17 mouse cellular contexts compared by ENCODE assay signal in the genomic region with DNA sequence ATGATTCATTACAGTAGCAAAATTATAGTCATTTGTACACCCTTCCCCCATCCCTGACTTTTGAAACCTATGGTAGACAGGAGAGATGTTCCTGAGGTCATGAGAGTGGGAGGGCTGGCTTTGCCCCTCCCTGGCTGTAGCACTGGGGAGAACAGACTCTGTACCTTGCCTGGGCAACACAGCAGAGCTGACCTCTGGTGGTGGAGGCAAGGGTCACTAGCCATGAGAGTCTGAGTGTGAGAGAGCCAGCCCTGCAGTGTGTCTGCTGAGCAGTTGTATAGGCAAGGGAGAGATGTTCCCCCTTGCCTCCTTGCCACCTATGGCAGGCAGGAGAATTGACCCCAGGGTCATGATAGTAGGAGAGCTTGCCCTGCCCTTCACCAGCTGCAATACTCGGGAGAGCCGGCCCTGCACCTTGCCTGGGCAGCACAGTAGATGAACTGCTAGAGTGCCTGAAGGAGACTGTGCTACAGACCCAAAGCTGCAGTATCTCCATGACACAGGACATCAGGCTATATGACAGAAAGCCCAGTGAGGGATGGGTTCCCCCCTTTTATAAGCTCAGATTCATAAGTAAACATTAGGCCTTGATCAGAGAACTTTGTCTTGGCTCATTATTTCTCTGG. TPM values are rescaled to one million over a fixed set of nuclear protein-coding genes. Genes with fewer than 3 reads are reported as not detected.
DNase-seq lines count a peak whose midpoint lies in the region; ATAC-seq and TF ChIP-seq lines count a peak whose summit lies in the region.
"Had no signal": no experiment of that assay in that cellular context is flagged by ENCODE, and none has a peak within 500 bp of the region (broad histone marks: within the 10 kb centered on the region; RNA-seq: fewer than 3 reads in every experiment).

No protein-coding gene starts in this region.

- peak; percentile 27 for TF ChIP-seq CTCF in ES-Bruce4 (IDR thresholded peaks at IDR 0.05; ENCODE audit: low read depth, low read length)

- H3K27ac ChIP-seq in heart, embryonic 14.5 days (replicated peaks in 1 of 2; ENCODE audit: control insufficient read depth in 1 of 2, insufficient read depth in 1 of 2, low read depth in 2 of 2, low read length in 2 of 2): peak overlapping the region; percentile 2 to 62; a peak in 3 of 4 replicates
- H3K27ac ChIP-seq in ES-Bruce4 (ENCODE audit: insufficient read depth, low read length): no peak overlapping the region
- no peak overlapping the region for H3K27ac ChIP-seq in kidney, embryonic 15.5 days
- H3K27ac ChIP-seq in liver, embryonic 15.5 days (replicated peaks): no peak overlapping the region
- H3K27ac ChIP-seq: embryonic facial prominence, embryonic 13.5 days; forebrain, embryonic 15.5 days; left cerebral cortex, adult 2 months had no signal

- H3K36me3 ChIP-seq in heart, embryonic 14.5 days (ENCODE audit: control insufficient read depth, insufficient read depth, low read length): no peaks in the 10 kb centered on the region
- no peaks in the 10 kb centered on the region for H3K36me3 ChIP-seq in ES-Bruce4 (ENCODE audit: control insufficient read depth, insufficient read depth, low read length, poor library complexity, severe bottlenecking)
- no peaks in the 10 kb centered on the region for H3K36me3 ChIP-seq in kidney, embryonic 15.5 days
- H3K36me3 ChIP-seq in liver, embryonic 15.5 days (replicated peaks): no peaks in the 10 kb centered on the region
- H3K36me3 ChIP-seq: embryonic facial prominence, embryonic 13.5 days; forebrain, embryonic 15.5 days had no signal

- H3K4me3 ChIP-seq in heart, embryonic 14.5 days (ENCODE audit: control insufficient read depth in 1 of 2, insufficient read depth in 1 of 2, low read depth in 1 of 2, low read length in 2 of 2): no peak overlapping the region
- no peak overlapping the region for H3K4me3 ChIP-seq in ES-Bruce4 (ENCODE audit: low read depth, low read length)
- no peak overlapping the region for H3K4me3 ChIP-seq in kidney, embryonic 15.5 days (replicated peaks)
- H3K4me3 ChIP-seq in liver, embryonic 15.5 days (replicated peaks): no peak overlapping the region
- H3K4me3 ChIP-seq: embryonic facial prominence, embryonic 13.5 days; forebrain, embryonic 15.5 days; left cerebral cortex, adult 2 months had no signal

- no peak for TF ChIP-seq EP300 in ES-Bruce4 (IDR thresholded peaks at IDR 0.05; ENCODE audit: insufficient read depth, low read depth, low read length)

- H3K4me1 ChIP-seq in heart, embryonic 14.5 days (ENCODE audit: control insufficient read depth in 2 of 2, insufficient read depth in 2 of 2, low read length in 2 of 2): peaks cover 4 to 17% of the 10 kb centered on the region in 2 experiments
- no peaks in the 10 kb centered on the region for H3K4me1 ChIP-seq in ES-Bruce4 (ENCODE audit: control insufficient read depth, insufficient read depth, low read length)
- no peaks in the 10 kb centered on the region for H3K4me1 ChIP-seq in kidney, embryonic 15.5 days
- no peaks in the 10 kb centered on the region for H3K4me1 ChIP-seq in liver, embryonic 15.5 days (replicated peaks)
- H3K4me1 ChIP-seq: embryonic facial prominence, embryonic 13.5 days; forebrain, embryonic 15.5 days had no signal

- H3K27me3 ChIP-seq in heart, embryonic 14.5 days (ENCODE audit: control insufficient read depth, insufficient read depth, low read length): no peaks in the 10 kb centered on the region
- H3K27me3 ChIP-seq in ES-Bruce4 (ENCODE audit: control insufficient read depth, insufficient read depth, low read length, poor library complexity, severe bottlenecking): no peaks in the 10 kb centered on the region
- no peaks in the 10 kb centered on the region for H3K27me3 ChIP-seq in kidney, embryonic 15.5 days
- H3K27me3 ChIP-seq in liver, embryonic 15.5 days: no peaks in the 10 kb centered on the region
- H3K27me3 ChIP-seq: embryonic facial prominence, embryonic 13.5 days; forebrain, embryonic 15.5 days; Patski had no signal

- no peak for TF ChIP-seq POLR2A in ES-Bruce4 (IDR thresholded peaks at IDR 0.05; ENCODE audit: insufficient read depth, low read length)

- H3K4me2 ChIP-seq in heart, embryonic 14.5 days (ENCODE audit: low read length): no peak overlapping the region
- H3K4me2 ChIP-seq in kidney, embryonic 15.5 days: no peak overlapping the region
- H3K4me2 ChIP-seq in liver, embryonic 15.5 days: no peak overlapping the region
- H3K4me2 ChIP-seq: embryonic facial prominence, embryonic 13.5 days; forebrain, embryonic 15.5 days had no signal

- H3K9me3 ChIP-seq in heart, embryonic 14.5 days (ENCODE audit: control insufficient read depth, low read length): no peaks in the 10 kb centered on the region
- H3K9me3 ChIP-seq in ES-Bruce4 (replicated peaks; ENCODE audit: control insufficient read depth, insufficient read depth, low read length, poor library complexity, severe bottlenecking): no peaks in the 10 kb centered on the region
- H3K9me3 ChIP-seq in kidney, embryonic 15.5 days (replicated peaks): no peaks in the 10 kb centered on the region
- no peaks in the 10 kb centered on the region for H3K9me3 ChIP-seq in liver, embryonic 15.5 days (replicated peaks)
- H3K9me3 ChIP-seq: embryonic facial prominence, embryonic 13.5 days; forebrain, embryonic 15.5 days had no signal

- no peak for DNase-seq in heart, adult 9 months (ENCODE audit: low spot score in 2 of 2)
- DNase-seq in retina, postnatal 1 day: no peak
- DNase-seq in layer of hippocampus, adult 8-10 months (ENCODE audit: low spot score in 2 of 2): no peak
- no peak for DNase-seq in spleen, adult 18-20 months
- DNase-seq: adrenal gland, postnatal 10 days; cerebellum, adult 11-12 months; gastrocnemius, postnatal 36 days; lung, postnatal 4 days; right cerebral cortex, postnatal 25 days had no signal

- ATAC-seq in heart, embryonic 14.5 days (ENCODE audit: insufficient number of reproducible peaks, insufficient read depth, low FRiP score, low read depth): peak; percentile 64; the same call in 1 of the 2 replicates
- ATAC-seq in kidney, embryonic 15.5 days (replicated peaks; ENCODE audit: low FRiP score): 0 out of 2 replicates have a peak, but pooled peaks have one; percentile 52
- ATAC-seq in liver, embryonic 15.5 days (ENCODE audit: insufficient read depth): peak; percentile 93
- ATAC-seq: forebrain, embryonic 15.5 days; Patski had no signal

- 54% methylated on average over 2 of the region's 2 CpGs for WGBS in heart, embryonic 14.5 days
- WGBS in kidney, embryonic 15.5 days: 82% methylated on average over 2 of the region's 2 CpGs
- WGBS in liver, embryonic 15.5 days (ENCODE audit: insufficient replicate concordance): 43% methylated on average over 2 of the region's 2 CpGs

- 0 out of 2 replicates have a peak overlapping the region, but pooled peaks have one; percentile 27 for H3K9ac ChIP-seq in heart, embryonic 14.5 days (ENCODE audit: low read length)
- H3K9ac ChIP-seq in ES-Bruce4 (ENCODE audit: low read depth, poor library complexity, severe bottlenecking): no peak overlapping the region
- H3K9ac ChIP-seq in kidney, embryonic 15.5 days: no peak overlapping the region
- no peak overlapping the region for H3K9ac ChIP-seq in liver, embryonic 15.5 days
- H3K9ac ChIP-seq: embryonic facial prominence, embryonic 13.5 days; forebrain, embryonic 15.5 days had no signal

RNA-seq across cellular contexts. Expression of a gene that starts 40.1 kb away (rescaled TPM):
- 5.9 and 8.5 TPM in 2 replicates for polyA plus RNA-seq in heart, embryonic 14.5 days (2014; fragmentation: Nextera tagmentation; extraction: Ambion mirVana)
- polyA plus RNA-seq in ES-Bruce4 (2011; ENCODE audit: insufficient read depth, insufficient read length, low read depth, missing spikeins): 27.7 and 33.6 TPM in 2 replicates
- polyA plus RNA-seq in kidney, embryonic 15.5 days (2015; fragmentation: Nextera tagmentation; extraction: Ambion mirVana): 7.3 and 8.2 TPM in 2 replicates
- 1.5 and 2.1 TPM in 2 replicates for polyA plus RNA-seq in liver, embryonic 15.5 days (2015; fragmentation: Nextera tagmentation; extraction: Ambion mirVana)
- total RNA-seq in layer of hippocampus, adult 8-10 months (2022): 10 to 100 TPM; 15.6 to 25.5 (median 23.3) TPM

RNA-seq across cellular contexts. Expression of a gene that starts 40.4 kb away (rescaled TPM):
- polyA plus RNA-seq in heart, embryonic 14.5 days (2014; fragmentation: Nextera tagmentation; extraction: Ambion mirVana): 2.1 and 2.3 TPM in 2 replicates
- polyA plus RNA-seq in ES-Bruce4 (2011; ENCODE audit: insufficient read depth, insufficient read length, low read depth, missing spikeins): 2.1 and 3.2 TPM in 2 replicates
- 0.71 TPM in 1 of 2 replicates, not detected in the other for polyA plus RNA-seq in kidney, embryonic 15.5 days (2015; fragmentation: Nextera tagmentation; extraction: Ambion mirVana)
- polyA plus RNA-seq in liver, embryonic 15.5 days (2015; fragmentation: Nextera tagmentation; extraction: Ambion mirVana): not detected in 2 replicates
- 1 to 10 TPM; 2.2 to 3.2 (median 2.8) TPM for total RNA-seq in layer of hippocampus, adult 8-10 months (2022)

Comparison
In these comparisons a context has a peak if more than half of its experiments do, and no peak if none do; other contexts are left out.
1. H3K27ac ChIP-seq: peak in heart, embryonic 14.5 days (2 of 2); none in ES-Bruce4 (single experiment), kidney, embryonic 15.5 days (single experiment) and liver, embryonic 15.5 days (single experiment).
2. Peak in every context shown above with its lines, with median percentiles within 50 percentile points of each other: ATAC-seq.